Mouse (Mus musculus) liver, embryonic 16.5 days (tissue): ENCODE results near the gene Ddc. TPM values are rescaled to one million over a fixed set of nuclear protein-coding genes. Genes with fewer than 3 reads are reported as not detected.
A peak's percentile ranks its signal among the peaks of the same experiment; 100 is the strongest.

Source experiments
- ATAC-seq: fragments of 200-750 bp; cut with Nextera tagmentation; 2 replicates; pipeline ENCODE4 v1.8.0; 2017; ENCODE audit warnings: low read depth, mild to moderate bottlenecking, moderate number of reproducible peaks, moderate library complexity
- H3K27ac ChIP-seq: fragments of 300-500 bp; sonication (generic); 2 replicates; pipeline ENCODE4 v1.5.1; 2014; ENCODE audit warnings: mild to moderate bottlenecking, low read length
- H3K27me3 ChIP-seq: fragments of 300-500 bp; sonication (generic); 2 replicates; pipeline ENCODE4 v1.6.1; 2014; ENCODE audit warnings: low read depth, low read length, mixed read lengths; ENCODE audit not compliant: control insufficient read depth, insufficient read depth
- H3K36me3 ChIP-seq: fragments of 300-500 bp; sonication (generic); 2 replicates; pipeline ENCODE4 v1.6.1; 2014; ENCODE audit warnings: mild to moderate bottlenecking; ENCODE audit not compliant: control insufficient read depth, insufficient read depth
- H3K4me1 ChIP-seq: fragments of 300-500 bp; sonication (generic); 2 replicates; pipeline ENCODE4 v1.6.1; 2014; ENCODE audit warnings: low read depth, low read length, mixed read lengths; ENCODE audit not compliant: control insufficient read depth
- H3K4me2 ChIP-seq: fragments of 300-500 bp; sonication (generic); 2 replicates; pipeline ENCODE4 v1.6.1; 2014; ENCODE audit warnings: low read depth, low read length, mixed read lengths
- H3K4me3 ChIP-seq: fragments of 300-500 bp; sonication (generic); 2 replicates; pipeline ENCODE4 v1.5.1; 2014; ENCODE audit warnings: low read depth, mild to moderate bottlenecking, low read length
- H3K9ac ChIP-seq: fragments of 300-500 bp; sonication (generic); 2 replicates; pipeline ENCODE4 v1.6.1; 2014; ENCODE audit warnings: low read depth, low read length
- H3K9me3 ChIP-seq: fragments of 300-500 bp; sonication (generic); replicated peaks from 2 replicates; pipeline ENCODE4 v1.6.1; 2016; ENCODE audit warnings: low read length; ENCODE audit not compliant: control insufficient read depth
- WGBS: fragments of 180-500 bp; shearing (Covaris S2); extraction: QIAGEN DNeasy Blood & Tissue Kit; methylation state at CpG from one replicate; pipeline ENCODE4 v1.1.7; 2014; ENCODE audit not compliant: insufficient replicate concordance; 5-methylcytosine and 5-hydroxymethylcytosine counted together
- polyA plus RNA-seq: library from polyadenylated mRNA; unstranded; fragments of >200 nt; fragmentation: Nextera tagmentation; extraction: Ambion mirVana; gene quantifications from 2 replicates; pipeline ENCODE4 v1.2.1, GENCODE M21; 2015

Ddc gene
- polyA plus RNA-seq, 1 experiment from 2014 or later, result 16.3 TPM

GRCm38 (mm10) chr11:11828251-11828650 lies 69.7 kb downstream of the Ddc start:
- peaks cover 24% of the 10 kb centered on the region for H3K27me3 ChIP-seq
- H3K4me3 ChIP-seq, result no peak overlapping the region
- H3K4me2 ChIP-seq, result no peak overlapping the region
- no peaks in the 10 kb centered on the region for H3K9me3 ChIP-seq
- H3K4me1 ChIP-seq, result peaks cover 34% of the 10 kb centered on the region
- WGBS, result 43% methylated on average over 5 of the region's 5 CpGs
- H3K36me3 ChIP-seq, result no peaks in the 10 kb centered on the region
- ATAC-seq, result no peak
- H3K27ac ChIP-seq, result no peak overlapping the region
- no peak overlapping the region for H3K9ac ChIP-seq

GRCm38 (mm10) chr11:11826475-11826874 lies 71.5 kb downstream of the Ddc start:
- no peak overlapping the region for H3K9ac ChIP-seq
- peaks cover 24% of the 10 kb centered on the region for H3K27me3 ChIP-seq
- H3K4me1 ChIP-seq, result peaks cover 37% of the 10 kb centered on the region
- H3K9me3 ChIP-seq, result no peaks in the 10 kb centered on the region
- no peak overlapping the region for H3K4me3 ChIP-seq
- H3K27ac ChIP-seq, result no peak overlapping the region
- H3K4me2 ChIP-seq, result no peak overlapping the region
- no peaks in the 10 kb centered on the region for H3K36me3 ChIP-seq
- ATAC-seq, result no peak

GRCm38 (mm10) chr11:11825670-11826069 lies 72.3 kb downstream of the Ddc start:
- Histone ChIP-seq H3K9me3 (no peaks in the 10 kb centered on the region), H3K4me2 (no peak overlapping the region), H3K4me1 (peaks cover 46% of the 10 kb centered on the region), H3K9ac (no peak overlapping the region), H3K27ac (no peak overlapping the region), H3K27me3 (peaks cover 24% of the 10 kb centered on the region), H3K4me3 (no peak overlapping the region), H3K36me3 (no peaks in the 10 kb centered on the region)
- WGBS, result 68% methylated on average over 6 of the region's 6 CpGs
- ATAC-seq, result no peak

GRCm38 (mm10) chr11:11824970-11825635 lies 72.8 kb downstream of the Ddc start:
- Histone ChIP-seq H3K4me3 (no peak overlapping the region), H3K9ac (no peak overlapping the region), H3K4me2 (no peak overlapping the region), H3K4me1 (peaks cover 50% of the 10 kb centered on the region), H3K27me3 (peaks cover 24% of the 10 kb centered on the region), H3K36me3 (no peaks in the 10 kb centered on the region), H3K27ac (no peak overlapping the region), H3K9me3 (no peaks in the 10 kb centered on the region)
- WGBS, result 61% methylated on average over 3 of the region's 3 CpGs
- no peak for ATAC-seq

- peaks cover 47% of the 10 kb centered on the region for H3K4me1 ChIP-seq
- H3K4me3 ChIP-seq, result no peak overlapping the region
- H3K4me2 ChIP-seq, result no peak overlapping the region
- H3K9ac ChIP-seq, result no peak overlapping the region
- no peaks in the 10 kb centered on the region for H3K9me3 ChIP-seq
- peaks cover 18% of the 10 kb centered on the region for H3K27me3 ChIP-seq
- 46% methylated on average over 12 of the region's 12 CpGs for WGBS
- no peaks in the 10 kb centered on the region for H3K36me3 ChIP-seq
- no peak for ATAC-seq
- H3K27ac ChIP-seq, result no peak overlapping the region
Observed at GRCm38 (mm10) chr11:11823980-11824911, 73.7 kb downstream of the Ddc start.

- WGBS, result 45% methylated on average over 20 of the region's 20 CpGs
- H3K4me1 ChIP-seq, result peaks cover 42% of the 10 kb centered on the region
- H3K4me2 ChIP-seq, result peak overlapping the region; percentile 14; the same call in 1 of the 2 replicates
Observed at GRCm38 (mm10) chr11:11822181-11823095, 75.5 kb downstream of the Ddc start.

GRCm38 (mm10) chr11:11821387-11821975 lies 76.5 kb downstream of the Ddc start:
- H3K27ac ChIP-seq, result peak overlapping the region; percentile 67
- WGBS, result 30% methylated on average over 15 of the region's 16 CpGs
- peaks cover 50% of the 10 kb centered on the region for H3K4me1 ChIP-seq
- no peaks in the 10 kb centered on the region for H3K9me3 ChIP-seq
- no peaks in the 10 kb centered on the region for H3K36me3 ChIP-seq
- no peak for ATAC-seq
- H3K9ac ChIP-seq, result no peak overlapping the region
- H3K4me2 ChIP-seq, result no peak overlapping the region; the same call in 1 of the 2 replicates
- H3K4me3 ChIP-seq, result no peak overlapping the region
- no peaks in the 10 kb centered on the region for H3K27me3 ChIP-seq

More at GRCm38 (mm10) chr11:11822181-11823095, 75.5 kb downstream of the Ddc start:
- Histone ChIP-seq H3K9ac (no peak overlapping the region; the same call in 1 of the 2 replicates), H3K9me3 (no peaks in the 10 kb centered on the region), H3K27ac (peak overlapping the region; percentile 67), H3K36me3 (no peaks in the 10 kb centered on the region), H3K4me3 (no peak overlapping the region), H3K27me3 (peaks cover 5% of the 10 kb centered on the region; the same call in 1 of the 2 replicates)
- peak; percentile 58 for ATAC-seq

- H3K4me1 ChIP-seq, result peaks cover 52% of the 10 kb centered on the region
- no peak overlapping the region for H3K4me2 ChIP-seq
Observed at GRCm38 (mm10) chr11:11820737-11821136, 77.2 kb downstream of the Ddc start.

More at GRCm38 (mm10) chr11:11820737-11821136, 77.2 kb downstream of the Ddc start:
- no peak overlapping the region for H3K9ac ChIP-seq
- H3K27ac ChIP-seq, result peak overlapping the region; percentile 67
- no peak for ATAC-seq
- H3K36me3 ChIP-seq, result no peaks in the 10 kb centered on the region
- H3K27me3 ChIP-seq, result no peaks in the 10 kb centered on the region
- 34% methylated on average over 3 of the region's 3 CpGs for WGBS
- no peaks in the 10 kb centered on the region for H3K9me3 ChIP-seq
- H3K4me3 ChIP-seq, result no peak overlapping the region
